Mouse (Mus musculus) liver, embryonic 16.5 days (tissue): ENCODE measurements around the gene Lrrc3c. TPM values are rescaled to one million over a fixed set of nuclear protein-coding genes. Genes with fewer than 3 reads are reported as not detected.

Source experiments
- ATAC-seq: fragments of 200-750 bp; cut with Nextera tagmentation; 2 replicates; pipeline ENCODE4 v1.8.0; 2017; ENCODE audit warnings: low read depth, mild to moderate bottlenecking, moderate number of reproducible peaks, moderate library complexity
- H3K27ac ChIP-seq: fragments of 300-500 bp; sonication (generic); 2 replicates; pipeline ENCODE4 v1.5.1; 2014; ENCODE audit warnings: mild to moderate bottlenecking, low read length
- H3K27me3 ChIP-seq: fragments of 300-500 bp; sonication (generic); 2 replicates; pipeline ENCODE4 v1.6.1; 2014; ENCODE audit warnings: low read depth, low read length, mixed read lengths; ENCODE audit not compliant: control insufficient read depth, insufficient read depth
- H3K36me3 ChIP-seq: fragments of 300-500 bp; sonication (generic); 2 replicates; pipeline ENCODE4 v1.6.1; 2014; ENCODE audit warnings: mild to moderate bottlenecking; ENCODE audit not compliant: control insufficient read depth, insufficient read depth
- H3K4me1 ChIP-seq: fragments of 300-500 bp; sonication (generic); 2 replicates; pipeline ENCODE4 v1.6.1; 2014; ENCODE audit warnings: low read depth, low read length, mixed read lengths; ENCODE audit not compliant: control insufficient read depth
- H3K4me2 ChIP-seq: fragments of 300-500 bp; sonication (generic); 2 replicates; pipeline ENCODE4 v1.6.1; 2014; ENCODE audit warnings: low read depth, low read length, mixed read lengths
- H3K4me3 ChIP-seq: fragments of 300-500 bp; sonication (generic); 2 replicates; pipeline ENCODE4 v1.5.1; 2014; ENCODE audit warnings: low read depth, mild to moderate bottlenecking, low read length
- H3K9ac ChIP-seq: fragments of 300-500 bp; sonication (generic); 2 replicates; pipeline ENCODE4 v1.6.1; 2014; ENCODE audit warnings: low read depth, low read length
- H3K9me3 ChIP-seq: fragments of 300-500 bp; sonication (generic); replicated peaks from 2 replicates; pipeline ENCODE4 v1.6.1; 2016; ENCODE audit warnings: low read length; ENCODE audit not compliant: control insufficient read depth
- WGBS: fragments of 180-500 bp; shearing (Covaris S2); extraction: QIAGEN DNeasy Blood & Tissue Kit; methylation state at CpG from one replicate; pipeline ENCODE4 v1.1.7; 2014; ENCODE audit not compliant: insufficient replicate concordance; 5-methylcytosine and 5-hydroxymethylcytosine counted together
- polyA plus RNA-seq: library from polyadenylated mRNA; unstranded; fragments of >200 nt; fragmentation: Nextera tagmentation; extraction: Ambion mirVana; gene quantifications from 2 replicates; pipeline ENCODE4 v1.2.1, GENCODE M21; 2015

The Lrrc3c gene
- polyA plus RNA-seq = not detected in 2 replicates

DNA sequence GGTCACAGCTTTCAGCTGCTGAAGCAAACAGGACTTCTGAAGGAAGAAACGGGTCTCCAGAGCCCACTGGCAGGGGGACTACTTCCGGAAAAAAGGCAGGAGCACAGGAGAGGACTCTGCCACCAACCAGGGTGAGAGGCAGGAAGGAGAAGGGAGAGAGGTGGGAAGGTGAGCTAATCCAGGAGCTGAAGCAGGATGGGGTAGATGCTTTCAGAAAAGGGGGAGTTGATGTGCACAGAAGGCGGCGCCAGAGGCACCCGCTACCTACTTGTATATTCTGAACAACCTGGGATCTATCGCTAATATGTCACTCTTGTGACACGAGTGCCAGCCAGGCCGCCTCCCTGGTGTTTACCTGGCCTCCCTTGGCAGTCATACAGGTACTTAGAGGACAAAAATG lies at the start of gene Lrrc3c:
Gene Lrrc3c, plus strand, starts transcription at position 301 of the 400 bp plus-strand sequence.
- 71% methylated on average over 8 of the region's 8 CpGs for WGBS
- Histone ChIP-seq H3K9ac (no peak within 1 kb of the TSS), H3K4me2 (no peak within 1 kb of the TSS), H3K4me3 (no peak within 1 kb of the TSS), H3K36me3 (no peaks in the 10 kb centered on the region), H3K4me1 (peaks cover 8% of the 10 kb centered on the region), H3K27ac (no peak within 1 kb of the TSS), H3K9me3 (no peaks in the 10 kb centered on the region), H3K27me3 (peaks cover 47% of the 10 kb centered on the region)
- no peak for ATAC-seq

DNA sequence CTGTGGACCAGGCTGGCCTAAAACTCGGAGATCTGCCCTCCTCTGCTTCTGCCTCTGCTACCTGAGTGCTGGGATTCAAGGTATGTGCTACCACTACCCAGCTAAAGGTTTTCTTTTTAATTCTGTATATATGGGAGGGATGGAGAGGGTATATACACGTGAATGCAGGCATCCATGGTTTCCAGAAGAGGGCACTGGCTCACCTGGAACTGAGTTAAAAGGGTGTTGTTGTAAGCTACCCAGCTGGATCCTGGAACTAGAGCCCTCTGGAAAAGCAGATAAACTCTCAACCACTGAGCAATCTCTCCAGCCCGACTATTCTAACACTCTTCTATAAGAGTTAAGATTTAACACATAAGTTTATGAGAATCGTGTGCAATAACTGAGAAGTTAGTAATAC lies 48.7 kb upstream of the Lrrc3c start:
- 55% methylated on average over 4 of the region's 4 CpGs for WGBS
- Histone ChIP-seq H3K27me3 (peaks cover 57% of the 10 kb centered on the region), H3K9ac (no peak overlapping the region), H3K4me3 (no peak overlapping the region), H3K27ac (no peak overlapping the region), H3K4me2 (no peak overlapping the region), H3K36me3 (no peaks in the 10 kb centered on the region), H3K9me3 (no peaks in the 10 kb centered on the region; the same call in 1 of the 2 replicates), H3K4me1 (peaks cover 14% of the 10 kb centered on the region)
- ATAC-seq = no peak

DNA sequence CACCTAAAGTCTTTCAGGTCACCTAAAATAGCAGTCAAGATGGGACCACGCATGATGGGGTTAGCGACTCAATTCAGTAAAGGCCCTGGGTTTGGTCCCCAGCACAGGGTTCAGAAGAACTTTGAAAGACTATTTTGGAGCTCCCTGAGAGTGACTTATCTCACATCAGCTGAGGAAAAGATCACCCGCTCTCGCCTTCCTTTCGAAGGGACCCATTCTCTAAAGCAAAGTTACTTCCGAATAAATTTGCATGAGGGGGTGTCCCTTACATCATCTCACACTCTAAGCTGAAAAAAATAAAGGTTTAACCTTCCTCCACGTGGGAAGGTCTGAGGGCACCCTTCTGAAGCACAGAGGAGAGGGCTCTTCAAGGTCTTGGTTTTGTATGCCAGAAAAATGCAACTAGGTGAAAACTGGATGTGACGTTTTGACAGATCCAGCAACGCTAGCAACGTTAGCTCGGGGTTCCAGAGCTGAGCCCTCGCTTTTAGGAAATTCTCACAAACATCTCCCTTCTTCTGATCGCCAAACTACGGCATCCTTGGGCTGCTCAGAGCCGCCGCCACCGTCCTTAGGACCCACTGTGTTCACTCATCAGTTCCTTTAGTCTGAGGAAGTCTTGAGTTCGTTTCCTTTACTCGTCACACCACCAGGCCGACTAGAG lies 47.6 kb upstream of the Lrrc3c start:
- Histone ChIP-seq H3K27me3 (peaks cover 48% of the 10 kb centered on the region), H3K4me1 (peaks cover 14% of the 10 kb centered on the region), H3K9ac (peak overlapping the region; percentile 89), H3K4me3 (peak overlapping the region; percentile 91), H3K27ac (no peak overlapping the region), H3K36me3 (no peaks in the 10 kb centered on the region), H3K4me2 (peak overlapping the region; percentile 99), H3K9me3 (no peaks in the 10 kb centered on the region; the same call in 1 of the 2 replicates)
- WGBS = 14% methylated on average over 20 of the region's 20 CpGs
- no peak for ATAC-seq

DNA sequence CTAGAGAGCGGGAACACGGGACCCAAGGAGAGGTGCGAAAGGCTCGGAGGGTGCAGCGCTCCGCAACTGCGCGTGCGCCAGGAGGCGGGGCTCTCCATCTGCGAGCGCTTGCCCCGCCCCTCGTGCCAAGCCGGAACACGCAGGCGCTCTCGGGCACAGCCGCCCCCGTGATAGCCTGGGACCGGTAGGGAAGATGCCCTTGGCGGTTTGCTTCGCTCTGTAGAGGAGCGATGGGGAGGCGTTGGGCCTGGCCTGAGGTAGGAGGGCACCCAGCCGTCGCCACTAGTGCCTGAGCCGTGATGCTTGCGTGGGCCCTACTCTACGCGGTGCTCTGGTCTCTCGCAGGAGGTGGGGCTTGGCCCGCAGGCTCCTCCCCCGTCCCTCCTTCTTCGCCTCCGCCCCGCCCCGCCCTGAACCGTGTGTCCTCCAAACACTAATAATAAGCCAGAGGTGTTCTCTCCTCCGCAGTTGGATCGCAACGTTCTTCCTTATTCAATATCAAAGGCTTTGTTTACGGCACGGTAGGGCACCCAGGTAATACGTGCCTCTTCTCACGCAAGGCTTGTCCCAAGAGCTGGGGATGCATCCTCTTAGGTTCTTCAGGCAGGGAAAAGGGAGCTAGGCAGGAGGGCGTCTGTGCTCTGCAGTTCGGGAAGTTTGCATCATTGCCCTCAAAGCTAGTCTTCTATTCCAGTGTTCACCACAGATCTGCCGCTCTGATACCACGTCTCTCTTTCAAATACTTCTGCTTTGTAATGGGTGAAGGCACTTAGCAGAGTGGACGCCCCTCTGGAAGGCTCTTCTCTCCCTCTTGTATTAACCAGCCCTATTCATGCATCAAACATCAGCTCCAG lies 46.9 kb upstream of the Lrrc3c start, which contains the start of gene Zpbp2:
Gene Zpbp2, plus strand, starts transcription at position 123 of the 854 bp plus-strand sequence.
- Histone ChIP-seq H3K27ac (peak within 1 kb of the TSS; percentile 86), H3K36me3 (no peaks in the 10 kb centered on the region), H3K9me3 (no peaks in the 10 kb centered on the region; the same call in 1 of the 2 replicates), H3K27me3 (peaks cover 41% of the 10 kb centered on the region), H3K4me2 (peak within 1 kb of the TSS; percentile 99), H3K9ac (peak within 1 kb of the TSS; percentile 89), H3K4me1 (peaks cover 14% of the 10 kb centered on the region), H3K4me3 (peak within 1 kb of the TSS; percentile 91)
- WGBS = under 1% methylated on average over 51 of the region's 51 CpGs
- ATAC-seq = peak; percentile 98

DNA sequence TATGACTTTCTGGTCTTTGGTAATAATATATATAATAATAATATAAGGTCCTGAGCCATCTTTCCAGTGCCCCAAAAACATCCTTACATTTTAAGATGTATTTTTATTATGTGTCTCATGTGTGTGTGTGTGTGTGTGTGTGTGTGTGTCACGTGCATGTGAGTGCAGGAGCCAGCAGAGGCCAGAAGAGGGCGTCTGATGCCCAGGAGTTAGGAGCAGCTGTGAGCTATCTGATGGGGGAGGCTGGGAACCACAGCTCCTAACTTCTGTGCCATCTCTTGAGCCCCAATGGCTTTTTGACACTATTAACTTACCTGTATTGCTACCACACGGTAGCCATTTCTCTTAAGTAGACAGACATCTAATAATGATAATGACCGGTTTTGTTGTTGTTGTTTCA lies 44.1 kb upstream of the Lrrc3c start:
- no peak overlapping the region for H3K9ac ChIP-seq
- H3K36me3 ChIP-seq = no peaks in the 10 kb centered on the region
- H3K9me3 ChIP-seq = no peaks in the 10 kb centered on the region; the same call in 1 of the 2 replicates
- peaks cover 16% of the 10 kb centered on the region for H3K27me3 ChIP-seq
- H3K27ac ChIP-seq = no peak overlapping the region
- ATAC-seq = no peak
- no peak overlapping the region for H3K4me2 ChIP-seq
- H3K4me1 ChIP-seq = peaks cover 14% of the 10 kb centered on the region
- H3K4me3 ChIP-seq = no peak overlapping the region
- 82% methylated on average over 4 of the region's 4 CpGs for WGBS

DNA sequence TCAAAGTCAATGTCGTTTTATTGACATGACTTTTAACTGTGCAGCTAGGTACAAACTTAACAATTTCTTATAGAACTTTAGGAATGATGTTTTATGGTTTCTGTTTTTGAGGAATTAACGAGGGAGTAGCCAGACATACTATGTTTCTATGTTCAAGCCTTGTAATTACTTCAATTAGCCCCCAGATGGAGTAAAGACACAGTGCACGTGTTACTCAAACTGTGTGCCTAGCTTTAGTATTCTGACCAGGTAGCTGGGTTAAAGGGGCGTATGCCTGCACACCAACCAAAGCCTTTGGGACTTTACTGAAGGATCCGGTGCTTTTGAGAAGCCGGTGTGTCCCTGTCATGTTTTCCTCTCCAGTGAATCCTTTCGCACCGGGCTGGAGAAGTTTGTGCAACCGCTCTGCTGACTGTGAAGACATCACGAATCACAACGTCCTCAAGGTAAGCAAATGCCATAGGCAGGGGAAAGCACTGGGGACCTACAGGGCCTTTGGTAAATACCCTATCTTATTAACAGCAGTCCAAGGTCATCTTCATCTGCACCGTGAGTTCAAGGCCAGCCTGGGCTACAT lies 42.9 kb upstream of the Lrrc3c start:
- Histone ChIP-seq H3K36me3 (no peaks in the 10 kb centered on the region), H3K4me2 (no peak overlapping the region), H3K9me3 (no peaks in the 10 kb centered on the region; the same call in 1 of the 2 replicates), H3K4me1 (peaks cover 13% of the 10 kb centered on the region), H3K9ac (no peak overlapping the region), H3K27ac (no peak overlapping the region), H3K4me3 (no peak overlapping the region), H3K27me3 (peaks cover 9% of the 10 kb centered on the region)
- ATAC-seq = no peak
- 61% methylated on average over 12 of the region's 12 CpGs for WGBS

DNA sequence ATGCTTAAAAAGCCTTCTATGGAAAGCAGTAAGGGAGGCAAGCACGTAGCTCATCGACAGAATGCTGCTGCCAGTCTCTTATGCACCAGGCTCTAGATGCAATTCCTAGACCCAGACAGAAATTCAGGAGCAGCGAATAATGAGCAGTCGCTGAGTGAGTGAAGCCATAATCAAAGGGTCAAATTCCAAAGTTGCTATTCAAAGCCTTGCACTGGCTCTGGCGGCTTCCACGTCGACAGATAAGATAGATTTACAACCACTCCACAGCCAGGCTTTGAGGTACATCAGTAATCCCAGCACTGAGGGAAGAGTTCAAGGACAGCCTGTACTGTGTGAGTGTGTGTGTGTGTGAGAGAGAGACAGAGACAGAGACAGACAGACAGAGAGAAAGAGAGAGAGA lies 37.1 kb upstream of the Lrrc3c start:
- Histone ChIP-seq H3K36me3 (no peaks in the 10 kb centered on the region), H3K4me1 (no peaks in the 10 kb centered on the region), H3K4me2 (no peak overlapping the region), H3K4me3 (no peak overlapping the region), H3K9me3 (no peaks in the 10 kb centered on the region), H3K27me3 (peaks cover 8% of the 10 kb centered on the region), H3K9ac (no peak overlapping the region), H3K27ac (no peak overlapping the region)
- 46% methylated on average over 7 of the region's 7 CpGs for WGBS
- ATAC-seq = no peak

DNA sequence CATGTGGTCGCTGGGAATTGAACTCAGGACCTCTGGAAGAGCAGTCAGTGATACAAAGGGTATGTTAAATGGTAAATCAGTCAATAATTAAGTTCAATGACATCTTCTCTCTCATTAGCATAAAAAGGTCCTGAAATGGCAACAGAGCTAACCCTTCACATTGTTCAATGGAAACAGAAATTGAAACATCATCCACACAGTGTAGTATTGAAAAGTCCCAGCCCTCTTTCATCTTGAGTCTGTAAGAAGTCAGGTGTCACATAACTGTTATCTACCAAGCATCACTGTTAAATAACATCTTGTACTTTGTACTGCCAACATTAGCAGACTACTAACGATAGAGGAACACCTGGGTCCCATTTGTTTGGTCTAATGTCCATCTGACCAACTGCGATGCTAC lies 35.1 kb upstream of the Lrrc3c start:
- H3K27me3 ChIP-seq = peaks cover 6% of the 10 kb centered on the region
- H3K4me2 ChIP-seq = no peak overlapping the region
- no peak overlapping the region for H3K4me3 ChIP-seq
- no peak overlapping the region for H3K27ac ChIP-seq
- WGBS = 72% methylated on average over 3 of the region's 3 CpGs
- H3K4me1 ChIP-seq = no peaks in the 10 kb centered on the region
- no peak overlapping the region for H3K9ac ChIP-seq
- no peaks in the 10 kb centered on the region for H3K9me3 ChIP-seq
- no peak for ATAC-seq
- H3K36me3 ChIP-seq = no peaks in the 10 kb centered on the region
